Comparison of ENCODE assay signal across 8 mouse cellular contexts in genomic region chr7:141469901-141470636, GRCm38 (mm10). TPM values are rescaled to one million over a fixed set of nuclear protein-coding genes. Genes with fewer than 3 reads are reported as not detected.
DNase-seq lines count a peak whose midpoint lies in the region; ATAC-seq and TF ChIP-seq lines count a peak whose summit lies in the region.

No protein-coding gene starts in this region.

- H3K4me3 ChIP-seq in lung, embryonic 14.5 days (ENCODE audit: low read depth, low read length) = peak overlapping the region; percentile 2; the same call in 1 of the 2 replicates
- 0 out of 2 replicates have a peak overlapping the region, but pooled peaks have one; percentile 54 for H3K4me3 ChIP-seq in midbrain, embryonic 14.5 days (replicated peaks; ENCODE audit: low read depth, low read length)
- H3K4me3 ChIP-seq in layer of hippocampus, adult 2 months = no peak overlapping the region

- ATAC-seq in cerebellum, adult (ENCODE audit: insufficient number of reproducible peaks, low FRiP score, low TSS enrichment) = no peak
- ATAC-seq in lung, embryonic 14.5 days (ENCODE audit: insufficient read depth) = no peak
- ATAC-seq in midbrain, embryonic 14.5 days (ENCODE audit: low FRiP score, low TSS enrichment) = no peak

- DNase-seq in cerebellum, adult 18-20 months = peak; percentile 19 to 22
- no peak for DNase-seq in lung, embryonic 14.5 days
- DNase-seq in lung, postnatal 14 days = no peak
- peak; percentile 22 to 46 for DNase-seq in heart, postnatal 14 days
- no peak for DNase-seq in midbrain, embryonic 14.5 days
- no peak for DNase-seq in layer of hippocampus, adult 2 months (ENCODE audit: low spot score in 2 of 2)
- DNase-seq in right cerebral cortex, adult 2 months (ENCODE audit: low spot score in 2 of 2) = no peak

- H3K9ac ChIP-seq in lung, embryonic 14.5 days = no peak overlapping the region
- peak overlapping the region; percentile 75; the same call in 1 of the 2 replicates for H3K9ac ChIP-seq in midbrain, embryonic 14.5 days (replicated peaks; ENCODE audit: low read length)

- intact Hi-C loops in heart, postnatal 14 days (cut with DNase I) = no loop called here

- peak overlapping the region; percentile 95; the same call in 1 of the 2 replicates for H3K4me2 ChIP-seq in lung, embryonic 14.5 days
- H3K4me2 ChIP-seq in midbrain, embryonic 14.5 days (ENCODE audit: low read length) = peak overlapping the region; percentile 67

- WGBS in lung, embryonic 14.5 days = 87% methylated on average over 18 of the region's 18 CpGs
- 89% methylated on average over 18 of the region's 18 CpGs for WGBS in midbrain, embryonic 14.5 days

- no peak for TF ChIP-seq CTCF in lung, embryonic 14.5 days (IDR thresholded peaks at IDR 0.05; ENCODE audit: low read depth)
- TF ChIP-seq CTCF in layer of hippocampus, adult 2 months (conservative IDR thresholded peaks at IDR 0.05) = no peak

- peaks cover 30% of the 10 kb centered on the region for H3K4me1 ChIP-seq in lung, embryonic 14.5 days (ENCODE audit: insufficient read depth)
- peaks cover 40% of the 10 kb centered on the region for H3K4me1 ChIP-seq in midbrain, embryonic 14.5 days (ENCODE audit: control insufficient read depth, insufficient read depth, low read length)

- H3K27ac ChIP-seq in lung, embryonic 14.5 days (ENCODE audit: low read depth) = no peak overlapping the region
- no peak overlapping the region for H3K27ac ChIP-seq in midbrain, embryonic 14.5 days (replicated peaks; ENCODE audit: low read depth, low read length)
- H3K27ac ChIP-seq in layer of hippocampus, adult 2 months = no peak overlapping the region

- H3K36me3 ChIP-seq in lung, embryonic 14.5 days (ENCODE audit: insufficient read depth) = peaks cover 39% of the 10 kb centered on the region
- H3K36me3 ChIP-seq in midbrain, embryonic 14.5 days (ENCODE audit: control insufficient read depth, insufficient read depth, low read length) = peaks cover 29% of the 10 kb centered on the region

- H3K27me3 ChIP-seq in lung, embryonic 14.5 days (ENCODE audit: insufficient read depth, low read length) = peaks cover 14% of the 10 kb centered on the region; the same call in 1 of the 2 replicates
- H3K27me3 ChIP-seq in midbrain, embryonic 14.5 days (ENCODE audit: control insufficient read depth, insufficient read depth, low read length) = peaks cover 22% of the 10 kb centered on the region

- H3K9me3 ChIP-seq in lung, embryonic 14.5 days (ENCODE audit: low read depth, low read length) = no peaks in the 10 kb centered on the region
- H3K9me3 ChIP-seq in midbrain, embryonic 14.5 days (ENCODE audit: control insufficient read depth, low read length) = no peaks in the 10 kb centered on the region

RNA-seq across cellular contexts. Expression of gene Cd151, which starts 2.9 kb away (rescaled TPM):
- polyA plus RNA-seq in lung, embryonic 14.5 days (2014; fragmentation: Nextera tagmentation; extraction: Ambion mirVana) = 69.8 and 79.1 TPM in 2 replicates
- 100 to 1,000 TPM; 258 to 268 TPM for total RNA-seq in heart, postnatal 14 days (2021)
- polyA plus RNA-seq in midbrain, embryonic 14.5 days (2014; fragmentation: Nextera tagmentation; extraction: Ambion mirVana) = 43.8 and 44.1 TPM in 2 replicates
- total RNA-seq in layer of hippocampus, adult 2 months (2021) = 10 to 100 TPM; 23.4 to 25.1 TPM

RNA-seq across cellular contexts. Expression of gene Polr2l, which starts 4.9 kb away (rescaled TPM):
- 71.2 and 74.3 TPM in 2 replicates for polyA plus RNA-seq in lung, embryonic 14.5 days (2014; fragmentation: Nextera tagmentation; extraction: Ambion mirVana)
- 10 to 100 TPM; 69.8 to 71.4 TPM for total RNA-seq in heart, postnatal 14 days (2021)
- polyA plus RNA-seq in midbrain, embryonic 14.5 days (2014; fragmentation: Nextera tagmentation; extraction: Ambion mirVana) = 75.1 and 93.3 TPM in 2 replicates
- 10 to 100 TPM; 38.7 TPM for total RNA-seq in layer of hippocampus, adult 2 months (2021)

RNA-seq across cellular contexts. Expression of gene Tspan4, which starts 5.0 kb away (rescaled TPM):
- 95.5 and 100.0 TPM in 2 replicates for polyA plus RNA-seq in lung, embryonic 14.5 days (2014; fragmentation: Nextera tagmentation; extraction: Ambion mirVana)
- total RNA-seq in heart, postnatal 14 days (2021) = 10 to 100 TPM; 24.0 to 31.2 TPM
- 35.2 and 36.4 TPM in 2 replicates for polyA plus RNA-seq in midbrain, embryonic 14.5 days (2014; fragmentation: Nextera tagmentation; extraction: Ambion mirVana)
- 10 to 100 TPM; 13.6 to 13.7 TPM for total RNA-seq in layer of hippocampus, adult 2 months (2021)

RNA-seq across cellular contexts. Expression of gene Cracr2b, which starts 9.2 kb away (rescaled TPM):
- polyA plus RNA-seq in lung, embryonic 14.5 days (2014; fragmentation: Nextera tagmentation; extraction: Ambion mirVana) = 15.1 and 18.9 TPM in 2 replicates
- total RNA-seq in heart, postnatal 14 days (2021) = 10 to 100 TPM; 25.2 to 27.9 TPM
- 3.8 and 4.6 TPM in 2 replicates for polyA plus RNA-seq in midbrain, embryonic 14.5 days (2014; fragmentation: Nextera tagmentation; extraction: Ambion mirVana)
- total RNA-seq in layer of hippocampus, adult 2 months (2021) = 1 to 10 TPM; 4.1 to 6.7 TPM

RNA-seq across cellular contexts. Expression of gene Pnpla2, which starts 15.1 kb away (rescaled TPM):
- 26.1 and 26.3 TPM in 2 replicates for polyA plus RNA-seq in lung, embryonic 14.5 days (2014; fragmentation: Nextera tagmentation; extraction: Ambion mirVana)
- total RNA-seq in heart, postnatal 14 days (2021) = 100 to 1,000 TPM; 351 to 430 TPM
- polyA plus RNA-seq in midbrain, embryonic 14.5 days (2014; fragmentation: Nextera tagmentation; extraction: Ambion mirVana) = 15.8 and 15.9 TPM in 2 replicates
- total RNA-seq in layer of hippocampus, adult 2 months (2021) = 10 to 100 TPM; 25.1 to 28.3 TPM

Comparison
In these comparisons a context has a peak if more than half of its experiments do, and no peak if none do; other contexts are left out.
1. DNase-seq: peak in cerebellum, adult 18-20 months (2 of 2) and heart, postnatal 14 days (2 of 2); none in lung, embryonic 14.5 days (single experiment), lung, postnatal 14 days (single experiment), midbrain, embryonic 14.5 days (single experiment), layer of hippocampus, adult 2 months (0 of 2) and right cerebral cortex, adult 2 months (0 of 2).
2. RNA of gene Cd151, which starts 2.9 kb away (total RNA-seq): 258 to 268 TPM in heart, postnatal 14 days; 23.4 to 25.1 TPM in layer of hippocampus, adult 2 months; every median in the first group is over 4 times any median in the second.